ENCODE assay signal across 23 mouse cellular contexts in genomic region chr13:114119816-114120215, GRCm38 (mm10).
DNase-seq lines count a peak whose midpoint lies in the region; ATAC-seq lines count a peak whose summit lies in the region.
"Had no signal": no experiment of that assay in that cellular context is flagged by ENCODE, and none has a peak within 500 bp of the region (broad histone marks: within the 10 kb centered on the region; RNA-seq: fewer than 3 reads in every experiment).

No protein-coding gene starts in this region.

- H3K27me3 ChIP-seq in embryonic facial prominence, embryonic 15.5 days, result no peaks in the 10 kb centered on the region
- H3K27me3 ChIP-seq in hindbrain, embryonic 16.5 days (replicated peaks; ENCODE audit: control insufficient read depth, insufficient read depth, low read length), result no peaks in the 10 kb centered on the region
- H3K27me3 ChIP-seq: embryonic facial prominence, embryonic 12.5 days; heart, embryonic 13.5 days; liver, embryonic 13.5 days; midbrain, embryonic 12.5 days; neural tube, embryonic 15.5 days had no signal

- peak; percentile 93 for DNase-seq in heart, adult 11 months
- DNase-seq in heart, postnatal 4 days, result no peak
- peak; percentile 80 for DNase-seq in NIH3T3 (ENCODE audit: low read depth)
- peak; percentile 7 for DNase-seq in heart, postnatal 25 days (ENCODE audit: low spot score)
- DNase-seq in frontal cortex, adult 2 months (ENCODE audit: extremely low spot score in 1 of 2, low spot score in 1 of 2), result no peak
- DNase-seq: adrenal gland, postnatal 25 days; cerebellum, adult 11 months; cerebellum, adult 9-11 months; kidney, adult 2 months; layer of hippocampus, adult 9-11 months; liver, embryonic 13.5 days; lung, adult 2 months; right cerebral cortex, postnatal 25 days; thymus, postnatal 14 days had no signal

- H3K27ac ChIP-seq in embryonic facial prominence, embryonic 15.5 days (replicated peaks), result 0 out of 2 replicates have a peak overlapping the region, but pooled peaks have one; percentile 17
- H3K27ac ChIP-seq in hindbrain, embryonic 16.5 days (ENCODE audit: low read depth, low read length), result no peak overlapping the region
- H3K27ac ChIP-seq: embryonic facial prominence, embryonic 12.5 days; heart, embryonic 13.5 days; hindbrain, embryonic 14.5 days; kidney, postnatal 0 days; liver, embryonic 13.5 days; midbrain, embryonic 12.5 days; neural tube, embryonic 15.5 days had no signal

- no peaks in the 10 kb centered on the region for H3K9me3 ChIP-seq in embryonic facial prominence, embryonic 15.5 days (replicated peaks)
- no peaks in the 10 kb centered on the region for H3K9me3 ChIP-seq in hindbrain, embryonic 16.5 days (ENCODE audit: control insufficient read depth, low read length)
- H3K9me3 ChIP-seq: embryonic facial prominence, embryonic 12.5 days; heart, embryonic 13.5 days; liver, embryonic 13.5 days; midbrain, embryonic 12.5 days; neural tube, embryonic 15.5 days had no signal

- no peak overlapping the region for H3K4me2 ChIP-seq in embryonic facial prominence, embryonic 15.5 days (replicated peaks)
- H3K4me2 ChIP-seq in hindbrain, embryonic 16.5 days (ENCODE audit: low read length), result no peak overlapping the region
- H3K4me2 ChIP-seq: embryonic facial prominence, embryonic 12.5 days; heart, embryonic 13.5 days; hindbrain, embryonic 14.5 days; liver, embryonic 13.5 days; midbrain, embryonic 12.5 days; neural tube, embryonic 15.5 days had no signal

- H3K9ac ChIP-seq in embryonic facial prominence, embryonic 15.5 days, result no peak overlapping the region
- no peak overlapping the region for H3K9ac ChIP-seq in hindbrain, embryonic 16.5 days (ENCODE audit: low read depth, low read length)
- H3K9ac ChIP-seq: embryonic facial prominence, embryonic 12.5 days; heart, embryonic 13.5 days; hindbrain, embryonic 14.5 days; liver, embryonic 13.5 days; midbrain, embryonic 12.5 days; neural tube, embryonic 15.5 days had no signal

- ATAC-seq in embryonic facial prominence, embryonic 15.5 days (ENCODE audit: insufficient number of reproducible peaks, low FRiP score, low TSS enrichment, low read depth), result no peak
- ATAC-seq in hindbrain, embryonic 16.5 days, result no peak
- ATAC-seq: forebrain, embryonic 14.5 days had no signal

- 41% methylated on average over 4 of the region's 4 CpGs for WGBS in embryonic facial prominence, embryonic 15.5 days
- 88% methylated on average over 4 of the region's 4 CpGs for WGBS in hindbrain, embryonic 16.5 days

- H3K4me3 ChIP-seq in embryonic facial prominence, embryonic 15.5 days (replicated peaks), result no peak overlapping the region
- H3K4me3 ChIP-seq in hindbrain, embryonic 16.5 days (ENCODE audit: low read length), result no peak overlapping the region
- H3K4me3 ChIP-seq: embryonic facial prominence, embryonic 12.5 days; heart, embryonic 13.5 days; liver, embryonic 13.5 days; midbrain, embryonic 12.5 days; neural tube, embryonic 15.5 days had no signal

- H3K4me1 ChIP-seq in embryonic facial prominence, embryonic 15.5 days, result peaks cover 8% of the 10 kb centered on the region; the same call in 1 of the 2 replicates
- H3K4me1 ChIP-seq in hindbrain, embryonic 16.5 days (ENCODE audit: control insufficient read depth, insufficient read depth, low read depth, low read length), result no peaks in the 10 kb centered on the region
- H3K4me1 ChIP-seq: embryonic facial prominence, embryonic 12.5 days; liver, embryonic 13.5 days; midbrain, embryonic 12.5 days; neural tube, embryonic 15.5 days had no signal

- intact Hi-C loops in heart, postnatal 25 days (cut with DNase I), result no loop called here

- H3K36me3 ChIP-seq in embryonic facial prominence, embryonic 15.5 days, result no peaks in the 10 kb centered on the region
- H3K36me3 ChIP-seq in hindbrain, embryonic 16.5 days (ENCODE audit: control insufficient read depth, insufficient read depth, low read length), result no peaks in the 10 kb centered on the region
- H3K36me3 ChIP-seq: embryonic facial prominence, embryonic 12.5 days; heart, embryonic 13.5 days; liver, embryonic 13.5 days; midbrain, embryonic 12.5 days; neural tube, embryonic 15.5 days had no signal

Comparison
In these comparisons a context has a peak if more than half of its experiments do, and no peak if none do; other contexts are left out.
1. DNase-seq: peak in heart, adult 11 months (single experiment), NIH3T3 (single experiment) and heart, postnatal 25 days (single experiment); none in heart, postnatal 4 days (single experiment) and frontal cortex, adult 2 months (0 of 2).